Comparison of ENCODE assay signal across 10 mouse cellular contexts in the genomic region with DNA sequence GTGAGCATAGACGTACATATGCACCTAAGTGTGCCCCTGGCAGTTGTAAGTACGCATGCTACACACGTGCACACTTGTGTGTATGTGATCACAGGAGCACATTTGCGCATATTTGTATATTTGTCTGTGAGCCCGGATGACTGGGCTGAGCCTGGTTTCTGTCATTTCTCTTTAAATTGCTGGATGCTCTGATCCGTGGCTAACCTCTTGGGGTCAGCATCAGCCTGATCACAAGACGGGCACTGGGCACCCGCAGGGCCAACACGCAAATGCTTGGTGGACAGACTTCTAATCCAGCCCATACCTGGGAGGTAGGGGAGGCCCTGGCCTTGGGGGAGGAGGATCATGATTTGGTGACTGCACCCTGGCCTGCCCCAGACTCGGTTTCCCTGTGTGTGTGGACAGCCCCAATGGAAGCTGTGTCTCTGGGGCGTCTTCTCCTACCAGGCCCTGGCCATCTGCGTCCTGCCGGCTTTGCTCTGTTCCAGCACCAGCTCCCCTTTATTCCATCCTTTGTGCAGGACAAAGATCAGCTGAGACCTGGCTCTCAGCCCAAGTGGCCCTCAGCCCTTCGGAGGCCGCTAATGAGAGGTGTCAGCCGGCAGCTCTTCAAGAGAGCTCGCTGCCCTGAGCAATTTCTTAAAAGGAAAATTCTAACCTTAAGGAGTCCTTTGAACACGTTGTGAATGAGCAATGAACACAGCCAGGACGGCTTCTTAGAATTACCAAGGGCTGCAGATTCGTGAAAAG.
DNase-seq lines count a peak whose midpoint lies in the region; ATAC-seq and TF ChIP-seq lines count a peak whose summit lies in the region.
"Had no signal": no experiment of that assay in that cellular context is flagged by ENCODE, and none has a peak within 500 bp of the region (broad histone marks: within the 10 kb centered on the region; RNA-seq: fewer than 3 reads in every experiment).

No protein-coding gene starts in this region.

- H3K36me3 ChIP-seq in forebrain, embryonic 10.5 days (replicated peaks), result no peaks in the 10 kb centered on the region
- H3K36me3 ChIP-seq in kidney, adult 2 months (ENCODE audit: control insufficient read depth, insufficient read depth, low read length), result no peaks in the 10 kb centered on the region
- no peaks in the 10 kb centered on the region for H3K36me3 ChIP-seq in midbrain, embryonic 13.5 days
- H3K36me3 ChIP-seq: heart, embryonic 13.5 days had no signal

- H3K27ac ChIP-seq in forebrain, embryonic 10.5 days, result peak overlapping the region; percentile 84
- H3K27ac ChIP-seq in kidney, adult 2 months (ENCODE audit: insufficient read depth, low read depth, low read length), result no peak overlapping the region
- H3K27ac ChIP-seq in midbrain, embryonic 13.5 days, result peak overlapping the region; percentile 97
- H3K27ac ChIP-seq: heart, embryonic 13.5 days had no signal

- WGBS in forebrain, embryonic 10.5 days, result 43% methylated on average over 20 of the region's 20 CpGs
- WGBS in kidney, adult 2 months, result 54% methylated on average over 20 of the region's 20 CpGs
- 20% methylated on average over 20 of the region's 20 CpGs for WGBS in midbrain, embryonic 13.5 days
- 68% methylated on average over 20 of the region's 20 CpGs for WGBS in lung, adult 2 months

- ATAC-seq in midbrain, embryonic 13.5 days, result peak; percentile 15
- ATAC-seq in monocyte, adult 5-6 weeks (replicated peaks; ENCODE audit: insufficient number of reproducible peaks, low FRiP score, low TSS enrichment, poor library complexity, severe bottlenecking), result no peak

- H3K27me3 ChIP-seq in forebrain, embryonic 10.5 days (ENCODE audit: poor library complexity, severe bottlenecking), result peaks cover 36% of the 10 kb centered on the region
- no peaks in the 10 kb centered on the region for H3K27me3 ChIP-seq in kidney, adult 2 months (replicated peaks; ENCODE audit: control insufficient read depth, insufficient read depth, low read length)
- 0 out of 2 replicates have a peak, but pooled peaks cover 4% of the 10 kb centered on the region for H3K27me3 ChIP-seq in midbrain, embryonic 13.5 days

- no peaks in the 10 kb centered on the region for H3K9me3 ChIP-seq in forebrain, embryonic 10.5 days
- H3K9me3 ChIP-seq in midbrain, embryonic 13.5 days, result no peaks in the 10 kb centered on the region
- H3K9me3 ChIP-seq: heart, embryonic 13.5 days had no signal

- peaks cover 99% of the 10 kb centered on the region for H3K4me1 ChIP-seq in forebrain, embryonic 10.5 days
- peaks cover 10% of the 10 kb centered on the region; the same call in 1 of the 2 replicates for H3K4me1 ChIP-seq in kidney, adult 2 months (ENCODE audit: control insufficient read depth, insufficient read depth, low read length)
- H3K4me1 ChIP-seq in midbrain, embryonic 13.5 days (replicated peaks), result peaks cover 93% of the 10 kb centered on the region
- no peaks in the 10 kb centered on the region for H3K4me1 ChIP-seq in lung, adult 2 months (ENCODE audit: control insufficient read depth, insufficient read depth, low read length)

- DNase-seq in embryo, embryonic 9.5 days (ENCODE audit: extremely low spot score), result peak; percentile 19
- DNase-seq in embryo, embryonic 11 days, result no peak
- peak; percentile 59 for DNase-seq in forebrain, embryonic 10.5 days (ENCODE audit: extremely low spot score, low spot score)
- peak; percentile 81 for DNase-seq in kidney, adult 2 months
- no peak for DNase-seq in adipocyte (ENCODE audit: low spot score)
- no peak for DNase-seq in lung, adult 2 months
- DNase-seq: cerebellum, adult 11 months had no signal

- TF ChIP-seq POLR2A in kidney, adult 2 months (IDR thresholded peaks at IDR 0.05; ENCODE audit: low read depth, low read length), result no peak
- TF ChIP-seq POLR2A in lung, adult 2 months (IDR thresholded peaks at IDR 0.05; ENCODE audit: borderline replicate concordance, extremely low read depth, low read depth, low read length), result no peak

- peak overlapping the region; percentile 52; the same call in 1 of the 2 replicates for H3K9ac ChIP-seq in midbrain, embryonic 13.5 days (replicated peaks)
- H3K9ac ChIP-seq: heart, embryonic 13.5 days had no signal

- TF ChIP-seq CTCF in kidney, adult 2 months (conservative IDR thresholded peaks at IDR 0.05; ENCODE audit: insufficient read depth, insufficient read length, low read depth, low read length), result no peak
- no peak for TF ChIP-seq CTCF in lung, adult 2 months (IDR thresholded peaks at IDR 0.05; ENCODE audit: insufficient read depth, low read length)

- peak overlapping the region; percentile 22; the same call in 1 of the 2 replicates for H3K4me2 ChIP-seq in midbrain, embryonic 13.5 days (replicated peaks)
- H3K4me2 ChIP-seq: heart, embryonic 13.5 days had no signal

- H3K4me3 ChIP-seq in forebrain, embryonic 10.5 days, result 0 out of 2 replicates have a peak overlapping the region, but pooled peaks have one; percentile 13
- no peak overlapping the region for H3K4me3 ChIP-seq in kidney, adult 2 months (ENCODE audit: insufficient read depth, low read depth, low read length)
- H3K4me3 ChIP-seq in midbrain, embryonic 13.5 days (replicated peaks), result no peak overlapping the region
- H3K4me3 ChIP-seq in lung, adult 2 months (replicated peaks; ENCODE audit: extremely low read depth, low read depth, low read length), result no peak overlapping the region
- H3K4me3 ChIP-seq: heart, embryonic 13.5 days had no signal

Comparison
In these comparisons a context has a peak if more than half of its experiments do, and no peak if none do; other contexts are left out.
1. DNase-seq: peak in embryo, embryonic 9.5 days (single experiment), forebrain, embryonic 10.5 days (single experiment) and kidney, adult 2 months (single experiment); none in embryo, embryonic 11 days (single experiment), adipocyte (single experiment) and lung, adult 2 months (single experiment).